Mouse (Mus musculus) stomach, embryonic 16.5 days (tissue): ENCODE results near the gene Irf3. TPM values are rescaled to one million over a fixed set of nuclear protein-coding genes. Genes with fewer than 3 reads are reported as not detected.

Experiments
- ATAC-seq: fragments of 200-750 bp; cut with Nextera tagmentation; 2 replicates; pipeline ENCODE4 v1.8.0; 2017; ENCODE audit warnings: moderate number of reproducible peaks, moderate TSS enrichment; ENCODE audit not compliant: insufficient read depth, low FRiP score
- H3K27ac ChIP-seq: fragments of 300-500 bp; sonication (generic); 2 replicates; pipeline ENCODE4 v1.5.1; 2014; ENCODE audit warnings: low read length
- H3K27me3 ChIP-seq: fragments of 300-500 bp; sonication (generic); 2 replicates; pipeline ENCODE4 v1.6.1; 2014; ENCODE audit warnings: low read length, control low read depth, mixed read lengths; ENCODE audit not compliant: control insufficient read depth, insufficient read depth
- H3K36me3 ChIP-seq: fragments of 300-500 bp; sonication (generic); 2 replicates; pipeline ENCODE4 v1.6.1; 2014; ENCODE audit warnings: low read length; ENCODE audit not compliant: control insufficient read depth, insufficient read depth
- H3K4me1 ChIP-seq: fragments of 300-500 bp; sonication (generic); 2 replicates; pipeline ENCODE4 v1.6.1; 2014; ENCODE audit warnings: low read length, control low read depth, mixed read lengths; ENCODE audit not compliant: control insufficient read depth, insufficient read depth
- H3K4me2 ChIP-seq: fragments of 300-500 bp; sonication (generic); 2 replicates; pipeline ENCODE4 v1.6.1; 2014; ENCODE audit warnings: low read depth, low read length, mixed read lengths
- H3K4me3 ChIP-seq: fragments of 300-500 bp; sonication (generic); replicated peaks from 2 replicates; pipeline ENCODE4 v1.5.1; 2014; ENCODE audit warnings: mild to moderate bottlenecking, low read length
- H3K9ac ChIP-seq: fragments of 300-500 bp; sonication (generic); 2 replicates; pipeline ENCODE4 v1.6.1; 2014; ENCODE audit warnings: low read length
- H3K9me3 ChIP-seq: fragments of 300-500 bp; sonication (generic); replicated peaks from 2 replicates; pipeline ENCODE4 v1.6.1; 2016; ENCODE audit warnings: low read length, control low read depth; ENCODE audit not compliant: control insufficient read depth
- WGBS: fragments of 180-500 bp; shearing (Covaris S2); extraction: QIAGEN DNeasy Blood & Tissue Kit; methylation state at CpG from one replicate; pipeline ENCODE4 v1.1.7; 2014; 5-methylcytosine and 5-hydroxymethylcytosine counted together
- polyA plus RNA-seq: library from polyadenylated mRNA; unstranded; fragments of >200 nt; fragmentation: Nextera tagmentation; extraction: Ambion mirVana; gene quantifications from 2 replicates; pipeline ENCODE4 v1.2.1, GENCODE M21; 2015

Gene Irf3
- polyA plus RNA-seq, 1 experiment from 2014 or later: 96.2 TPM

GRCm38 (mm10) chr7:45030857-45031256, 33.4 kb downstream of the Irf3 start:
- H3K36me3 ChIP-seq: peaks cover 43% of the 10 kb centered on the region
- H3K4me2 ChIP-seq: no peak overlapping the region
- no peaks in the 10 kb centered on the region for H3K27me3 ChIP-seq
- WGBS: 98% methylated on average over 8 of the region's 8 CpGs
- H3K9ac ChIP-seq: no peak overlapping the region
- H3K4me1 ChIP-seq: no peaks in the 10 kb centered on the region
- no peak overlapping the region for H3K27ac ChIP-seq
- H3K4me3 ChIP-seq: no peak overlapping the region
- no peak for ATAC-seq
- no peaks in the 10 kb centered on the region for H3K9me3 ChIP-seq

- H3K27me3 ChIP-seq: no peaks in the 10 kb centered on the region
- 94% methylated on average over 19 of the region's 19 CpGs for WGBS
These were observed 36.4 kb downstream of the Irf3 start for GRCm38 (mm10) chr7:45033722-45034359.

GRCm38 (mm10) chr7:45035631-45036030, 38.2 kb downstream of the Irf3 start:
- 81% methylated on average over 3 of the region's 3 CpGs for WGBS
- peaks cover 62% of the 10 kb centered on the region for H3K36me3 ChIP-seq
- H3K4me3 ChIP-seq: no peak overlapping the region
- no peak overlapping the region for H3K9ac ChIP-seq
- H3K4me1 ChIP-seq: no peaks in the 10 kb centered on the region
- H3K27me3 ChIP-seq: no peaks in the 10 kb centered on the region
- H3K9me3 ChIP-seq: no peaks in the 10 kb centered on the region
- ATAC-seq: no peak
- no peak overlapping the region for H3K27ac ChIP-seq
- no peak overlapping the region for H3K4me2 ChIP-seq

More at GRCm38 (mm10) chr7:45033722-45034359, 36.4 kb downstream of the Irf3 start:
- Histone ChIP-seq H3K4me3 (no peak overlapping the region), H3K4me2 (no peak overlapping the region), H3K4me1 (no peaks in the 10 kb centered on the region), H3K27ac (no peak overlapping the region), H3K9me3 (no peaks in the 10 kb centered on the region), H3K36me3 (peaks cover 53% of the 10 kb centered on the region), H3K9ac (no peak overlapping the region)
- ATAC-seq: no peak

- Histone ChIP-seq H3K9me3 (no peaks in the 10 kb centered on the region), H3K4me2 (no peak overlapping the region), H3K27ac (no peak overlapping the region), H3K36me3 (peaks cover 65% of the 10 kb centered on the region), H3K9ac (no peak overlapping the region), H3K4me3 (no peak overlapping the region), H3K4me1 (no peaks in the 10 kb centered on the region), H3K27me3 (no peaks in the 10 kb centered on the region)
- no peak for ATAC-seq
- WGBS: 77% methylated on average over 11 of the region's 11 CpGs
These were observed 39.3 kb downstream of the Irf3 start for GRCm38 (mm10) chr7:45036702-45037101.

GRCm38 (mm10) chr7:45037720-45038361, 40.4 kb downstream of the Irf3 start:
- H3K9ac ChIP-seq: no peak overlapping the region
- no peaks in the 10 kb centered on the region for H3K9me3 ChIP-seq
- H3K27me3 ChIP-seq: no peaks in the 10 kb centered on the region
- WGBS: 67% methylated on average over 7 of the region's 7 CpGs
- H3K4me1 ChIP-seq: no peaks in the 10 kb centered on the region
- peaks cover 61% of the 10 kb centered on the region for H3K36me3 ChIP-seq
- 0 out of 2 replicates have a peak, but pooled peaks have one; percentile 38 for ATAC-seq
- no peak overlapping the region for H3K4me3 ChIP-seq
- H3K4me2 ChIP-seq: no peak overlapping the region
- H3K27ac ChIP-seq: no peak overlapping the region

- WGBS: 88% methylated on average over 9 of the region's 9 CpGs
- ATAC-seq: no peak
- Histone ChIP-seq H3K9ac (no peak overlapping the region), H3K27me3 (no peaks in the 10 kb centered on the region), H3K4me1 (no peaks in the 10 kb centered on the region), H3K9me3 (no peaks in the 10 kb centered on the region), H3K4me2 (no peak overlapping the region), H3K36me3 (peaks cover 64% of the 10 kb centered on the region), H3K27ac (no peak overlapping the region), H3K4me3 (no peak overlapping the region)
These were observed 41.0 kb downstream of the Irf3 start for GRCm38 (mm10) chr7:45038411-45038810.

- Histone ChIP-seq H3K27me3 (no peaks in the 10 kb centered on the region), H3K36me3 (peaks cover 50% of the 10 kb centered on the region), H3K4me3 (no peak overlapping the region), H3K9me3 (no peaks in the 10 kb centered on the region), H3K4me1 (no peaks in the 10 kb centered on the region), H3K9ac (no peak overlapping the region), H3K27ac (no peak overlapping the region), H3K4me2 (no peak overlapping the region)
- WGBS: 92% methylated on average over 9 of the region's 9 CpGs
- ATAC-seq: no peak
These were observed 43.4 kb downstream of the Irf3 start for GRCm38 (mm10) chr7:45040851-45041250.

- no peaks in the 10 kb centered on the region for H3K27me3 ChIP-seq
- 91% methylated on average over 14 of the region's 14 CpGs for WGBS
- H3K4me1 ChIP-seq: no peaks in the 10 kb centered on the region
- H3K9ac ChIP-seq: no peak overlapping the region
- no peaks in the 10 kb centered on the region for H3K9me3 ChIP-seq
- peaks cover 60% of the 10 kb centered on the region for H3K36me3 ChIP-seq
- ATAC-seq: no peak
- no peak overlapping the region for H3K4me2 ChIP-seq
- H3K4me3 ChIP-seq: no peak overlapping the region
- no peak overlapping the region for H3K27ac ChIP-seq
These were observed 45.9 kb downstream of the Irf3 start for GRCm38 (mm10) chr7:45043307-45043706.

GRCm38 (mm10) chr7:45045741-45046140, 48.3 kb downstream of the Irf3 start:
- H3K4me3 ChIP-seq: no peak overlapping the region
- no peak overlapping the region for H3K9ac ChIP-seq
- H3K9me3 ChIP-seq: no peaks in the 10 kb centered on the region
- no peaks in the 10 kb centered on the region for H3K27me3 ChIP-seq
- H3K36me3 ChIP-seq: peaks cover 63% of the 10 kb centered on the region
- no peak overlapping the region for H3K27ac ChIP-seq
- no peaks in the 10 kb centered on the region for H3K4me1 ChIP-seq
- H3K4me2 ChIP-seq: no peak overlapping the region
- WGBS: 91% methylated on average over 22 of the region's 22 CpGs
- no peak for ATAC-seq
